Mouse (Mus musculus) spleen, adult 2 months (tissue): ENCODE results near the gene Rplp0.

Experiments used
- CTCF ChIP-seq: fragments of 200-500 bp; IDR thresholded peaks from 2 replicates; pipeline ENCODE4 v1.5.1; 2011; ENCODE audit warnings: mild to moderate bottlenecking, inconsistent platforms; ENCODE audit not compliant: insufficient read depth, insufficient read length, insufficient replicate concordance; ENCODE audit errors: extremely low read depth
- POLR2A ChIP-seq: fragments of 200-500 bp; IDR thresholded peaks from 2 replicates; pipeline ENCODE4 v1.6.1; 2011; ENCODE audit warnings: low read depth, low read length, inconsistent platforms

GRCm38 (mm10) chr5:115591028-115591427 lies 31.8 kb downstream of the Rplp0 start:
- no peak for TF ChIP-seq POLR2A
- no peak for TF ChIP-seq CTCF
